Mouse (Mus musculus): ENCODE measurements around the gene Gm8369. TPM values are rescaled to one million over a fixed set of nuclear protein-coding genes. Genes with fewer than 3 reads are reported as not detected.
"Not testable (repeated sequence)": the region's sequence is repeated elsewhere in the genome, so short reads cannot be mapped to it uniquely, and the experiment has no call there.

Gene Gm8369
- polyA plus RNA-seq, 1 experiment from 2014 or later: not detected

DNA sequence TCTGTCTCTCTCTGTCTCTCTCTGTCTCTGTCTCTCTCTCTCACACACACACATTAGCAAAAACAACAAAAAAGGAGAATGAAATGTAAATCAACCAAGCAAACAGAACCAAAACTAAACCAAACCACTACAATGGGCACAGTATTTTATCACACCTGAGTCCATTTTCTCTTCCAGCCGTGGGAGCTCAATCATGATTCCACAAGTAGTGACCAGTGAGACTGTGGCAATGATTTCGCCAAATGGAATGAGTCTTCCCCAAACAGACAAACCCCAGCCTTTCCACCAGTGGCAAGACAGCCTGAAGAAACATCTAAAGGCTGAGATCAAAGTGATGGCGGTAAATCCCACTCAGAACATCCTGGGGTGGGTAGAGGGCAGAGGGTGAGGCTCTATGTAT, 34.4 kb downstream of the Gm8369 start:
- no peak for DNase-seq (ENCODE audit: low spot score)
- Histone ChIP-seq H3K9me3 (no peaks in the 10 kb centered on the region), H3K4me1 (no peaks in the 10 kb centered on the region), H3K27ac (no peak overlapping the region), H3K4me3 (no peak overlapping the region), H3K36me3 (no peaks in the 10 kb centered on the region), H3K27me3 (ENCODE audit: insufficient read depth, poor library complexity, severe bottlenecking) (no peaks in the 10 kb centered on the region)
- 79% methylated on average over 3 of the region's 3 CpGs for WGBS

DNA sequence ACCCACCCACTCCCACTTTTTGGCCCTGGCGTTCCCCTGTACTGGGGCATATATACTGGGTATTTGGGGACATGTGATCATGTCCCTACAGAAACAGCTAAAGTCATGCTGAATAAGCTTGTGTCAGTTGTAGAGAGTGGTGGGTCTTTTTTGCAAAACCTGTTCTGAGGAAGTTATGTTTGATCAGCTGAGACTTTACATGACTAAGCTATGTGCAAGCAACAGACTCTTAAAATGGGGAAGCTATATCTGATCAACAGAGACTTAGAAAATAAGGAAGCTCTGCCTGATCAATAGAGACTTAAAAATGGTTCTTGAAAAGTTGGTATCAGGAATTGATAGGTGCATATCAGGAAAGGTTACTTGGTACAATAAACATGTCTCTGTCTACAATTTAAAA, 47.7 kb downstream of the Gm8369 start:
- Histone ChIP-seq H3K4me3 (no peak overlapping the region), H3K36me3 (no peaks in the 10 kb centered on the region), H3K9me3 (no peaks in the 10 kb centered on the region), H3K27ac (no peak overlapping the region), H3K27me3 (ENCODE audit: insufficient read depth, poor library complexity, severe bottlenecking) (no peaks in the 10 kb centered on the region), H3K4me1 (peaks cover 3% of the 10 kb centered on the region; the same call in 1 of the 2 replicates)
- 79% methylated on average over 1 of the region's 1 CpGs for WGBS
- no peak for DNase-seq (ENCODE audit: low spot score)

DNA sequence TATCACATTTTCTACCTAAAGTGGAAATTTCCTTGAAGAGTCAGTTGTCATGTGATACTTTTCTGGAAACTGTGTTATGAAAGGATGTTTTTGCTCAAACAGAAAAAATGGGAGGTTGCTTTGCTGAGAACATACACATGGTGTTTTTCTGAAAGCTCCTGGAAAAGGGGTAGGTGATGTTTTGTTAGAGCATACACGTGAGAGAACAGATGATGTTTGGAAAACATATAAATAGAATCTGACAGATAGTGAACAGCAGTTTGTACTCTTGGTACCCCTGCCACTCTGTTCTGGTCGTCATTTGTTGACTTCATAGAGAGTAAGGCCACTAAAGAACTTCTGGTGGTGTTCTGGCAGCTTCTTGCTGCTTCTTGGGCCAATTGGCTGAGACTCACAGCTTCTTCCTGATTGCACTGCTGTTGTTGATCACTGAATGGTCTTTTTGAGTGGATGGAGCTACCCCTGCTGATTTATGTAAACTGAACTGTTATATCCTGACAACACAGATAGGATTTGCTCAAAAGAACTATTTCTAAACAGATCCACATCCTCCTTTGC, 48.2 kb downstream of the Gm8369 start:
- no peak for DNase-seq (ENCODE audit: low spot score)
- no peaks in the 10 kb centered on the region for H3K9me3 ChIP-seq

DNA sequence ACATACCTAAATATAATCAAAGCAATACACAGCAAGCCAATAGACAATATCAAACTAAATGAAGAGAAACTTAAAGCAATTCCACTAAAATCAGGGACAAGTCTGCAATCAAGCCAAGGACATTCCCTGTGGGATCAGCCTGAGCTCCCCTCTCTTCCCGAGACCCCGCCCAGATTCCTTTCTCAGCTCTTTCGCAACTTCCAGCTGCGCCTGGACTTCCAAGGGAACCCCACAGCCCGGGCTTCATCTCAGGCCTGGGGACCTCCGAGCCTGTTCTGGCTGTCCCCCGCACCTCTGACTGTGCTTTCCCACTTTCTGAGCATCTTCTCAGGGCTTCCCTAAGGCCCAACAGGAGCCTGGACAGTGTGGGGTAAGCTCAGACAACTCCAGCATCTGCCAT, 50.9 kb downstream of the Gm8369 start, which contains the start of gene Ms4a4d:
Ms4a4d (plus strand) TSS at position 209 of the 400 bp plus-strand sequence.
- no peaks in the 10 kb centered on the region for H3K36me3 ChIP-seq
- 2% methylated on average over 7 of the region's 7 CpGs for WGBS
- peaks cover 3% of the 10 kb centered on the region; the same call in 1 of the 2 replicates for H3K4me1 ChIP-seq
- H3K9me3 ChIP-seq: no peaks in the 10 kb centered on the region
- no peak within 1 kb of the TSS for H3K27ac ChIP-seq
- H3K4me3 ChIP-seq: no peak within 1 kb of the TSS
- DNase-seq (ENCODE audit: low spot score): no peak
- no peaks in the 10 kb centered on the region for H3K27me3 ChIP-seq (ENCODE audit: insufficient read depth, poor library complexity, severe bottlenecking)

More for the DNA sequence above, 48.2 kb downstream of the Gm8369 start:
- no peak overlapping the region for H3K4me3 ChIP-seq
- 57% methylated on average over 2 of the region's 2 CpGs for WGBS
- no peaks in the 10 kb centered on the region for H3K36me3 ChIP-seq
- H3K27ac ChIP-seq: no peak overlapping the region
- peaks cover 3% of the 10 kb centered on the region; the same call in 1 of the 2 replicates for H3K4me1 ChIP-seq
- H3K27me3 ChIP-seq (ENCODE audit: insufficient read depth, poor library complexity, severe bottlenecking): no peaks in the 10 kb centered on the region

DNA sequence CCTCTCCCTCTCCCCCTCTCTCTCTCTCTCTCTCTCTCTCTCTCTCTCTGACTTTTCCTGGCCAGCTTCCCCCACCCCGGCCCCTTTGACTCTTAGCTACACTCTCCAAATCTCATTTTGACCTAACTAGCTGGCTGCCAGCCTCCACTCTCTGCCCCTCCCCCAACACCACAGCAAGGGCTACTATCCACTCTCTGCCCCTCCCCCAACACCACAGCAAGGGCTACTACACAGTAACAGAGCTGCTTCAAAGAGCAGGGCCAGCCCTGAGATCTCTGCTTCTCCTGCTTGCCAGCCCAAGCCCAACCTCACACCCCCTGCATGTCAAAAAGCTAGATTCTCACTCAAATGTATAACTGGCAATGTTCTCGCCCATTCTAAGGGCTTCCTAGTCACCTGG, 51.6 kb downstream of the Gm8369 start:
- H3K36me3 ChIP-seq: no peaks in the 10 kb centered on the region
- no peak overlapping the region for H3K27ac ChIP-seq
- DNase-seq (ENCODE audit: low spot score): peak; percentile 75
- peaks cover 3% of the 10 kb centered on the region; the same call in 1 of the 2 replicates for H3K4me1 ChIP-seq
- H3K4me3 ChIP-seq: no peak overlapping the region
- H3K27me3 ChIP-seq (ENCODE audit: insufficient read depth, poor library complexity, severe bottlenecking): no peaks in the 10 kb centered on the region
- no peaks in the 10 kb centered on the region for H3K9me3 ChIP-seq
- 24% methylated on average over 2 of the region's 2 CpGs for WGBS

DNA sequence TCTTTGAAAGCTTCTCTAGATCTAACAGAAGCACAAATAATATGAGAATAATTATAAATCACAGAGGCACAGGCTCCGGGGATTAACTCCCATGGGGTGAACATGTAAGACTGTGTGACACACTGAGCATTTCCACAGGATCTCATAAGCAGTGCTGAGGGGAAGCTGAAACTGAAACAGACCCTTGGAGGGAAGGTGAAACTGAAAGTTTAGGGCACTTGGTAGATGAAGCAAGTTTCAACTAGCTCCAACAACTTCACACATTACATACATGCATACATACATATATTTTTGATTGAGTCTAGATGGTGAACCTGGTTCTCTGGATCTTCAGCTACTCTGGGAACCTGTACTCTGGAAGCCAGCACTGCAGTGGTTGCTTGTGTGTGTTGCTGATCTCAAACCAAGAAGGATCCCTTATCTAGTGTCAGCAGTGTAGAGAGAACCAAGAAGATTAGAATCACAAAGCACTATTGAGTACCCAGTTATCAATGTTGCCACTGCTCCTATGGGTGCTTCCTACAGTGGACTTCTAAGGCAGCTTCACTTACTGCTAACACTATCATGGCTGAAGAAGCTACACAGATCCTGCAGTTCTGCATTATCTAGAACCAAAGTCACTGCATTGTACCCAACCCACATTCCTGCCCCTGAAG, 54.6 kb downstream of the Gm8369 start:
- not testable (repeated sequence) for H3K27me3 ChIP-seq (ENCODE audit: insufficient read depth, poor library complexity, severe bottlenecking); H3K4me3 ChIP-seq; DNase-seq (ENCODE audit: low spot score); H3K36me3 ChIP-seq; H3K4me1 ChIP-seq; H3K9me3 ChIP-seq; H3K27ac ChIP-seq
- 91% methylated on average over 1 of the region's 1 CpGs for WGBS

DNA sequence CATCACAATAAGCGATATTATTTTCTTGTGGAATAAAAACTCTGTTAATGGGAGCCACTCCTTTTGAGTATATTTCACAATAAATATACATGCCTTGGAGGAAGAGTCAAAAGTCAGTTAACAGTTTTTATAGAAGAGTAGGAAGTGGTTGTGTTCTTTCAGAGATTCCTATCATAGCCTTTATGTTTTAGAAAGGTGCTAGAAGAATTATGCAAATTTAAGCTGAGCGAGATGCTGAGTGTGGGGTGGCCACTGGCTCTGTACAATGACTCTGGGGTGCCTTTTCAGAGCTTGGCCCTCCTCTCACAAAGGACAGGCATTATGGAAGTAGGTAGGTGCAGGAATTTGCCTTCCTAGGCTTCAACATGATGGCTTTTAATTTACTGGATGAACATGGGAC, 58.6 kb downstream of the Gm8369 start:
- not testable (repeated sequence) for H3K36me3 ChIP-seq; H3K4me3 ChIP-seq; H3K4me1 ChIP-seq; DNase-seq (ENCODE audit: low spot score); H3K27ac ChIP-seq; H3K9me3 ChIP-seq; H3K27me3 ChIP-seq (ENCODE audit: insufficient read depth, poor library complexity, severe bottlenecking)
- 79% methylated on average over 2 of the region's 2 CpGs for WGBS

DNA sequence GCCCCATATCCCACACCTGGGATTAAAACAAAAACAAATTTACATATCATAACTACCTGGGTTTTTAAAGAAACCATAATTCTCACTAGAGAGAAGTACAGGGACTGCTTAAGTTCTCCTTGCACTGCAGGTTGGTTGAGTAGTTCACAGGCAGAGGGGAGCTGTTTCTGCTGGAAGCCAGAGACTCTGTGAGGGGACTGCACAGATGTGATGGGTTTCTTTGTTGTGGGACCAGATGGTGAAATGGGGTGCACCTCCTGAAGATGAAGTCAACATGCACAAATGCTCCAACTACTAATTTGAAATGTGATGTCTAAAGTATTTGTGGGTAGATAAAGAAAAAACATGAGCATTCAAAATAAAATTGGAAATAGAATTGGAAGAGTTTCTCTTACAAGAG, 62.2 kb downstream of the Gm8369 start:
- DNase-seq (ENCODE audit: low spot score): no peak
- Histone ChIP-seq H3K4me3 (no peak overlapping the region), H3K36me3 (no peaks in the 10 kb centered on the region), H3K4me1 (no peaks in the 10 kb centered on the region), H3K27me3 (ENCODE audit: insufficient read depth, poor library complexity, severe bottlenecking) (no peaks in the 10 kb centered on the region), H3K27ac (no peak overlapping the region), H3K9me3 (no peaks in the 10 kb centered on the region)

DNA sequence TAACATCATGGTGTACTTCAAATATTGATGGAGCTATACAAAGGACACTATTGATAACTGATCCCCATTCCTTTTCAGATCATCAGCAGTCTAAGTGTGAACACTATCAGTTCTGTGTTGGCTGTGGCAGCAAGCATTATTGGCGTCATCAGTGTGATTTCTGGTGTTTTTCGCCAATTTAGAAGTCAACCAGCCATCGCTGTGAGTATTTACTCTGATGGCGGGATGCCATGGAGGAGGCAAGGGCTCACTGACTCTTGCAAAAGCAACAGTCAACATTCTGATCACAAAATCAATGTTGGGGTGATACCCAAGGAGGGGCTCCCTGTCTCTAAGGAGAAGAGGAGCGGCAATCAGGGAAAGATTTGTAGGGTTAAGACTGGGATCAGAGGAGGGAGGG, 69.0 kb downstream of the Gm8369 start:
- Histone ChIP-seq H3K4me3 (no peak overlapping the region), H3K9me3 (no peaks in the 10 kb centered on the region), H3K27me3 (ENCODE audit: insufficient read depth, poor library complexity, severe bottlenecking) (no peaks in the 10 kb centered on the region), H3K36me3 (no peaks in the 10 kb centered on the region), H3K27ac (no peak overlapping the region), H3K4me1 (no peaks in the 10 kb centered on the region)
- 88% methylated on average over 5 of the region's 5 CpGs for WGBS
- no peak for DNase-seq (ENCODE audit: low spot score)

DNA sequence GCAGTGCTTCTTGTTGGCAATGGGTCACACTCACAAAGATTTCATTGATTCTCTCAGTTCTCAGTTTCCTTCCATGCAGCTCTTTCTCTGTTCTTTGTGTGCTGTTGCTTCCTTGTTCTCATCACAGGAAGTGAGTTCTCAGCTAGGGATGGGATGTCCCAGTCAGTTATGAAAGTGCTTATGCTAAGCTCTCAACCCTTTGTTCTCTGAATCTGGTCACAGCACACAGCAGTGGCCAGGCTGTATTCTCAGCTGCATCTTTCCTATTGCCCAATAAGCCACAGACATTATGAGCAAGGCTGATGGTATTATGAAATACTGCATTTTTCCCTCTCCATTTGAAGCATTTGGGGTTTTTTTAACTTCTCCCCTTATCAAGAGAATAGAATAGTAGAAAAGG, 73.8 kb downstream of the Gm8369 start:
- not testable (repeated sequence) for H3K27me3 ChIP-seq (ENCODE audit: insufficient read depth, poor library complexity, severe bottlenecking); H3K4me3 ChIP-seq; H3K4me1 ChIP-seq; H3K9me3 ChIP-seq; H3K27ac ChIP-seq; DNase-seq (ENCODE audit: low spot score); H3K36me3 ChIP-seq

Other genes with a start within 250 kb of the Gm8369 start
- gene Ms4a1, start 219.7 kb upstream of the Gm8369 start, polyA plus RNA-seq (2016; fragmentation: Nextera tagmentation; extraction: Ambion mirVana): not detected in 2 replicates
- gene Ms4a5, start 202.1 kb upstream of the Gm8369 start, polyA plus RNA-seq (2016; fragmentation: Nextera tagmentation; extraction: Ambion mirVana): not detected in 2 replicates
- not detected in 2 replicates for gene Ms4a14, start 171.5 kb upstream of the Gm8369 start, polyA plus RNA-seq (2016; fragmentation: Nextera tagmentation; extraction: Ambion mirVana)
- gene Ms4a7, start 149.8 kb upstream of the Gm8369 start, polyA plus RNA-seq (2016; fragmentation: Nextera tagmentation; extraction: Ambion mirVana): not detected in 2 replicates
- 0.17 and 0.33 TPM in 2 replicates for gene Ms4a4a, start 110.4 kb upstream of the Gm8369 start, polyA plus RNA-seq (2016; fragmentation: Nextera tagmentation; extraction: Ambion mirVana)
- gene Ms4a4c, start 81.2 kb upstream of the Gm8369 start, polyA plus RNA-seq (2016; fragmentation: Nextera tagmentation; extraction: Ambion mirVana): not detected in 2 replicates
- gene Ms4a4b, start 42.4 kb upstream of the Gm8369 start, polyA plus RNA-seq (2016; fragmentation: Nextera tagmentation; extraction: Ambion mirVana): not detected in 2 replicates
- gene Ms4a6c, start 16.6 kb upstream of the Gm8369 start, polyA plus RNA-seq (2016; fragmentation: Nextera tagmentation; extraction: Ambion mirVana): 0.49 TPM in 1 of 2 replicates, not detected in the other
- gene Ms4a6b, start 30.6 kb downstream of the Gm8369 start, polyA plus RNA-seq (2016; fragmentation: Nextera tagmentation; extraction: Ambion mirVana): 0.18 and 0.72 TPM in 2 replicates
- gene Ms4a4d, start 50.9 kb downstream of the Gm8369 start, polyA plus RNA-seq (2016; fragmentation: Nextera tagmentation; extraction: Ambion mirVana): 1.0 and 1.1 TPM in 2 replicates
- gene Ms4a6d, start 118.9 kb downstream of the Gm8369 start, polyA plus RNA-seq (2016; fragmentation: Nextera tagmentation; extraction: Ambion mirVana): 0.41 and 0.48 TPM in 2 replicates
- 0.16 and 0.31 TPM in 2 replicates for gene Ms4a2, start 137.8 kb downstream of the Gm8369 start, polyA plus RNA-seq (2016; fragmentation: Nextera tagmentation; extraction: Ambion mirVana)
- not detected in 2 replicates for gene Ms4a3, start 154.9 kb downstream of the Gm8369 start, polyA plus RNA-seq (2016; fragmentation: Nextera tagmentation; extraction: Ambion mirVana)
- not detected in 2 replicates for gene Oosp2, start 174.6 kb downstream of the Gm8369 start, polyA plus RNA-seq (2016; fragmentation: Nextera tagmentation; extraction: Ambion mirVana)
- gene Oosp1, start 205.2 kb downstream of the Gm8369 start, polyA plus RNA-seq (2016; fragmentation: Nextera tagmentation; extraction: Ambion mirVana): not detected in 2 replicates
- gene Oosp3, start 211.1 kb downstream of the Gm8369 start, polyA plus RNA-seq (2016; fragmentation: Nextera tagmentation; extraction: Ambion mirVana): not detected in 2 replicates

Measured in heart, embryonic 10.5 days (tissue).